Mouse (Mus musculus) brain, embryonic 14.5 days (tissue): ENCODE measurements at regions not wholly inside any gene's neighbourhood (a gene's known extent, or its start where the extent isn't known, plus 50 kb on each side); places are given as distances from the start of the nearest gene placed in this dataset.

ENCODE experiments used
- CTCF ChIP-seq: fragments of 200-500 bp; IDR thresholded peaks from 2 replicates; pipeline ENCODE4 v1.5.1; 2012; ENCODE audit warnings: inconsistent platforms, mild to moderate bottlenecking, moderate library complexity, borderline replicate concordance; ENCODE audit not compliant: insufficient read depth, insufficient read length; ENCODE audit errors: extremely low read depth
- POLR2A ChIP-seq: fragments of 200-500 bp; IDR thresholded peaks from 2 replicates; pipeline ENCODE4 v1.6.1; 2012; ENCODE audit warnings: mild to moderate bottlenecking, inconsistent platforms, borderline replicate concordance; ENCODE audit not compliant: poor library complexity, insufficient read depth, insufficient read length, severe bottlenecking; ENCODE audit errors: extremely low read depth

GRCm38 (mm10) chr7:117896528-117896927, 219.5 kb downstream of the Rps15a start:
- TF ChIP-seq CTCF (no peak), POLR2A (no peak)
